Comparison of ENCODE assay signal across 25 mouse cellular contexts in the genomic region with DNA sequence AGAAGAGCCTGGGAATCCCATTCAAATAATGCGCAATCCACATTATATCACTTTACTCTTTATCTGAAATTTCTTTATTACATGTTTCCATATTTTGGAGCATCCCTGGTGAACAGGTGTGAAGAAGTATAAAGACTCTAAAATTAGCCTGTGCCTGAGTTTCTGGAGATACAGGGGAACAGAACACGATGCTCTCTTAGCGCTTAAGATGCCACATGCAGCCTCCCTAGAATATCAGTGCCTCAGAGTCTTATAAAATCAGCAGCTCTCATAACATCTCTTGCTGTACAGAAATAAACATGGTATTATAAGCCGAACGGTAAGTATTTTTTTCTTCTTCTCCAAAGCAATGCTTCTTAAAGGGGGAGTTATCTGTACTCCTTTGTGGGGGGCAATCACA.
"Had no signal": no experiment of that assay in that cellular context is flagged by ENCODE, and none has a peak within 500 bp of the region (broad histone marks: within the 10 kb centered on the region; RNA-seq: fewer than 3 reads in every experiment).

No protein-coding gene starts in this region.

- DNase-seq: forebrain, postnatal 0 days; gastrocnemius, postnatal 14 days; gastrocnemius, postnatal 36 days; heart, adult 11 months; heart, adult 2 months; heart, postnatal 14 days; heart, postnatal 36 days; kidney, adult 11 months; kidney, adult 2 months; kidney, adult 9 months; kidney, postnatal 14 days; kidney, postnatal 36 days; layer of hippocampus, postnatal 36 days; left cerebral cortex, postnatal 4 days had no signal

- H3K4me3 ChIP-seq: heart, adult 2 months; heart, embryonic 13.5 days; heart, embryonic 15.5 days; hindbrain, embryonic 13.5 days; hindbrain, embryonic 15.5 days; kidney, embryonic 15.5 days; limb, embryonic 13.5 days; limb, embryonic 15.5 days; liver, embryonic 12.5 days had no signal

- H3K27ac ChIP-seq: heart, adult 2 months; heart, embryonic 13.5 days; heart, embryonic 15.5 days; hindbrain, embryonic 13.5 days; hindbrain, embryonic 15.5 days; hindbrain, postnatal 0 days; kidney, embryonic 15.5 days; kidney, postnatal 0 days; limb, embryonic 13.5 days; limb, embryonic 15.5 days; liver, embryonic 12.5 days; liver, embryonic 14.5 days had no signal
